Mouse (Mus musculus) spleen, adult 2 months (tissue): ENCODE measurements around the gene Snd1. TPM values are rescaled to one million over a fixed set of nuclear protein-coding genes. Genes with fewer than 3 reads are reported as not detected.

Experiments
- DNase-seq, 2 experiments: peaks; one replicate each; pipeline versions ENCODE4 v3.0.0 to v3.0.0-alpha.2; 2012 to 2021; ENCODE audit warnings: low spot score in 2 of 2, low read depth in 1 of 2
- H3K27ac ChIP-seq: fragments of 200-500 bp; 2 replicates; pipeline ENCODE4 v1.5.1; 2012; ENCODE audit warnings: low read length, inconsistent platforms; ENCODE audit not compliant: insufficient read depth
- H3K27me3 ChIP-seq: fragments of 200-500 bp; 2 replicates; pipeline ENCODE4 v1.6.1; 2012; ENCODE audit warnings: mild to moderate bottlenecking, moderate library complexity, low read length, inconsistent platforms; ENCODE audit not compliant: control insufficient read depth, insufficient read depth
- H3K36me3 ChIP-seq: fragments of 200-500 bp; 2 replicates; pipeline ENCODE4 v1.6.1; 2012; ENCODE audit warnings: mild to moderate bottlenecking, low read length, inconsistent platforms; ENCODE audit not compliant: control insufficient read depth, insufficient read depth
- H3K4me1 ChIP-seq: fragments of 200-500 bp; 2 replicates; pipeline ENCODE4 v1.6.1; 2011; ENCODE audit warnings: inconsistent platforms; ENCODE audit not compliant: control insufficient read depth, insufficient read depth, insufficient read length
- H3K4me3 ChIP-seq: fragments of 200-500 bp; 2 replicates; pipeline ENCODE4 v1.5.1; 2011; ENCODE audit warnings: mild to moderate bottlenecking, inconsistent platforms; ENCODE audit not compliant: insufficient read depth, insufficient read length; ENCODE audit errors: extremely low read depth
- CTCF ChIP-seq: fragments of 200-500 bp; IDR thresholded peaks from 2 replicates; pipeline ENCODE4 v1.5.1; 2011; ENCODE audit warnings: mild to moderate bottlenecking, inconsistent platforms; ENCODE audit not compliant: insufficient read depth, insufficient read length, insufficient replicate concordance; ENCODE audit errors: extremely low read depth
- POLR2A ChIP-seq: fragments of 200-500 bp; IDR thresholded peaks from 2 replicates; pipeline ENCODE4 v1.6.1; 2011; ENCODE audit warnings: low read depth, low read length, inconsistent platforms
- WGBS: fragments of 180-500 bp; shearing (Covaris S2); methylation state at CpG from one replicate; pipeline ENCODE4 v1.1.7; 2018; 5-methylcytosine and 5-hydroxymethylcytosine counted together
- polyA plus RNA-seq: library from polyadenylated mRNA; depleted of rRNA; stranded (reverse); fragments of >200 nt; gene quantifications from 2 replicates; pipeline ENCODE4 v1.2.3, GENCODE M21; 2012

Snd1 gene
- polyA plus RNA-seq, 1 experiment: 55.0 TPM

GRCm38 (mm10) chr6:28470017-28470602, 4.8 kb upstream of the Snd1 start:
- H3K27ac ChIP-seq: no peak overlapping the region
- H3K27me3 ChIP-seq: no peaks in the 10 kb centered on the region
- 86% methylated on average over 4 of the region's 4 CpGs for WGBS
- TF ChIP-seq POLR2A: no peak
- no peak for TF ChIP-seq CTCF
- DNase-seq: no peak
- H3K4me1 ChIP-seq: no peaks in the 10 kb centered on the region
- no peak overlapping the region for H3K4me3 ChIP-seq
- H3K36me3 ChIP-seq: no peaks in the 10 kb centered on the region

- H3K4me3 ChIP-seq: no peak overlapping the region
- DNase-seq: no peak
- H3K36me3 ChIP-seq: no peaks in the 10 kb centered on the region
- no peaks in the 10 kb centered on the region for H3K27me3 ChIP-seq
- 79% methylated on average over 5 of the region's 5 CpGs for WGBS
- TF ChIP-seq CTCF (no peak), POLR2A (no peak)
- no peaks in the 10 kb centered on the region for H3K4me1 ChIP-seq
- no peak overlapping the region for H3K27ac ChIP-seq
Observed at GRCm38 (mm10) chr6:28470621-28471020, 4.3 kb upstream of the Snd1 start.

- TF ChIP-seq CTCF (no peak), POLR2A (no peak)
- 92% methylated on average over 9 of the region's 9 CpGs for WGBS
- H3K4me3 ChIP-seq: no peak overlapping the region
- no peaks in the 10 kb centered on the region for H3K27me3 ChIP-seq
- no peak overlapping the region for H3K27ac ChIP-seq
- no peak for DNase-seq
- no peaks in the 10 kb centered on the region for H3K36me3 ChIP-seq
- H3K4me1 ChIP-seq: no peaks in the 10 kb centered on the region
Observed at GRCm38 (mm10) chr6:28471284-28472035, 3.5 kb upstream of the Snd1 start.

- TF ChIP-seq CTCF (no peak), POLR2A (no peak)
- 94% methylated on average over 4 of the region's 4 CpGs for WGBS
- no peak overlapping the region for H3K4me3 ChIP-seq
Observed at GRCm38 (mm10) chr6:28474211-28474610, 728 bp upstream of the Snd1 start.

DNA sequence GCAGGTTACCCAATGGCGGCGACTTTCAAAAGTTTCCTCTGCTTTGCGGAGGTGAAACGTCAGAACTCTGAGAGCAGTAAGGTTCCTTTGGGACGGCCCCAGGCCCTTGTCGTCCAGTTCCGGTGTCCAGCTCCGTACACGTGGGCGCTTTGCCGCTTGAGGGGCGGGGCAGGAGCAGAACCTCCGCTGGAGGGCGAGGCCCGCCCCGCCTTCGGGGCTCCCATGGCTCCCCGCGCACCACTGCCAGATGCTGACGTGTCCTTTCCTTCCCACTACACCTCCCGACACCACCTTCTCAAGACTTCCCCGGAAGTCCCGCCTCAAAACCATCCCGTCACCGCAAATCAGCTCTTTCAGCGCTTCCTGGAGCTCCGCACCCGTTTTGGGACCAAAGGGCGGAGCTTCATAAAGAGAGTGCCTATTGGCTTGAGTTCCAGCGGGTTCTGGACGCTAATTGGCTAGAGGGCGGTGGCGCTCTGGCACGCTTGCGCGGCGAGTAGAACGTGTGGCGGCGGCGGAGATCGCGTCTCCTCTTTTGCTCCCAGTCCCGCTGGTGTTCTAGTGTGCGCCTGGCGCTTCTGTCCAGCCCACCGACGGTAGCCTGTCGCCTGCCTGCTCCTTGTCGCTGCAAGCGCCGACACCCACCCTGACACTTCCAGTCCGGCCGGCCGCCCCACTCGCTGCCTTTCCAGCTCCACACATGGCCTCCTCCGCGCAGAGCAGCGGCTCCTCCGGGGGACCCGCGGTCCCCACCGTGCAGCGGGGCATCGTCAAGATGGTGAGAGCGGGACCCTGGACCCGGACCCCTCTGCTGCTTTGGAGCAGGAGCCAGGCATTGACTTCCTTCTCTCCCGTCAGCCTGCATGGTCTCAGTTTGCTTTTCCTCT, 5.2 kb downstream of the Snd1 start:
- peak overlapping the region; percentile 93 for H3K4me3 ChIP-seq
- peaks cover 4% of the 10 kb centered on the region for H3K4me1 ChIP-seq
- peak overlapping the region; percentile 60 for H3K27ac ChIP-seq
- H3K27me3 ChIP-seq: no peaks in the 10 kb centered on the region
- peak; percentile 96 to 100 for DNase-seq
- peak; percentile 77 for TF ChIP-seq POLR2A
- TF ChIP-seq CTCF: no peak
- under 1% methylated on average over 66 of the region's 68 CpGs for WGBS
- no peaks in the 10 kb centered on the region for H3K36me3 ChIP-seq

More at GRCm38 (mm10) chr6:28474211-28474610, 728 bp upstream of the Snd1 start:
- 0 out of 2 replicates have a peak, but pooled peaks cover under 1% of the 10 kb centered on the region for H3K4me1 ChIP-seq
- no peak for DNase-seq
- H3K36me3 ChIP-seq: no peaks in the 10 kb centered on the region
- no peak overlapping the region for H3K27ac ChIP-seq
- H3K27me3 ChIP-seq: no peaks in the 10 kb centered on the region

- WGBS: 7% methylated on average over 21 of the region's 21 CpGs
- no peaks in the 10 kb centered on the region for H3K36me3 ChIP-seq
- DNase-seq: no peak
- H3K4me1 ChIP-seq: peaks cover 5% of the 10 kb centered on the region
- H3K27ac ChIP-seq: peak overlapping the region; percentile 42; the same call in 1 of the 2 replicates
- H3K4me3 ChIP-seq: peak overlapping the region; percentile 93
- no peaks in the 10 kb centered on the region for H3K27me3 ChIP-seq
- TF ChIP-seq POLR2A (no peak), CTCF (no peak)
Observed at GRCm38 (mm10) chr6:28480752-28481492, 6.0 kb downstream of the Snd1 start.
